Mouse (Mus musculus): Measurements from ENCODE around the gene Gm6525.

Gene Gm6525

DNA sequence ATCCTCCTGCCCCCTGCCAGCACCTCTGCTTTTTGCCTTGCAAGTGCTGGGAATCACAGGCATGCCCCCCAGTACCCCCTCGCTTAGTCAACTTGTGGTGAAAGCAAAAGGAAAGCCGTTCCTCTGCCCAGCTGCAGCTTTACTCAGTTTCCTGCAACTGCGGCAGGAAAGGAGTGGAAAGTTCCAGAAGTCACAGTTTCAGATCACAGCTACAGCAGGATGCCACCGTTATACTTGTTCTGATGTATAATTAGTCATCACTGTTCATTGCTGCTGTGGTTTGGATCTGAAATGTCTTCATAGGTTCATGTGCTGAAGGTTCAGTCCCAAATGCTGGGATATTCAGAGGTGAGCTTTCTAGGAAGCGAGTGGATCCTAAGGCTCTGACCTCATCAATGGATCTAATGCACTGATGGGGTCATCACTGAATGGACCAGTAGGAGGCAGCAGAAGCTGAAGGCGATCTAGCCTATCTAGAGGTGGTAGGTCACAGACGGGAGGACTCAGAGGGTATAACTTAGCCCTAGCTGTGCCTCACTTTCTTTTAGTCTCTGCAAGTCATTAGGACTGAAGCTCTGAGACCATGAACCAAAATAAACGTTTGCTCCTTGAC is 4.4 kb upstream of the Gm6525 start:
- DNase-seq (ENCODE audit: low read depth, low spot score): no peak

DNA sequence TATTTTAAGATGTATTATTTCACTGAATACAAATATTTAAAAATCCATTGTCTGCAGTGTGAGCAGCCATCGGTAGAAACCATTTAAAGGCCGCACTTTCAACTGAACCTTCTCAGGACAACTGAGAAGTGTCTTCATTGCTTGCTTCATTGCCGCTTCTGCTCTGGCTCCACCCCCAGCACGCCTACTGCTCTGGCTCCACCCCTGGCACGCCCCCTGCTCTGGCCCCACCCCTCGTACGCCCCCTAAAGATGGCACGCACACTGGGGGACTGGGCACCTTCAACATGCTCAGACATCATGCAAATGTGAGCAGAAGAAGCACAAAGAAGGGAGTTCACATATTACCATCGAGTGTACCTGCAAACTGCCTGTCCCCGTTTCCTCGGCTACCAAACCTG is 1.5 kb upstream of the Gm6525 start:
- no peak for DNase-seq (ENCODE audit: low read depth, low spot score)

DNA sequence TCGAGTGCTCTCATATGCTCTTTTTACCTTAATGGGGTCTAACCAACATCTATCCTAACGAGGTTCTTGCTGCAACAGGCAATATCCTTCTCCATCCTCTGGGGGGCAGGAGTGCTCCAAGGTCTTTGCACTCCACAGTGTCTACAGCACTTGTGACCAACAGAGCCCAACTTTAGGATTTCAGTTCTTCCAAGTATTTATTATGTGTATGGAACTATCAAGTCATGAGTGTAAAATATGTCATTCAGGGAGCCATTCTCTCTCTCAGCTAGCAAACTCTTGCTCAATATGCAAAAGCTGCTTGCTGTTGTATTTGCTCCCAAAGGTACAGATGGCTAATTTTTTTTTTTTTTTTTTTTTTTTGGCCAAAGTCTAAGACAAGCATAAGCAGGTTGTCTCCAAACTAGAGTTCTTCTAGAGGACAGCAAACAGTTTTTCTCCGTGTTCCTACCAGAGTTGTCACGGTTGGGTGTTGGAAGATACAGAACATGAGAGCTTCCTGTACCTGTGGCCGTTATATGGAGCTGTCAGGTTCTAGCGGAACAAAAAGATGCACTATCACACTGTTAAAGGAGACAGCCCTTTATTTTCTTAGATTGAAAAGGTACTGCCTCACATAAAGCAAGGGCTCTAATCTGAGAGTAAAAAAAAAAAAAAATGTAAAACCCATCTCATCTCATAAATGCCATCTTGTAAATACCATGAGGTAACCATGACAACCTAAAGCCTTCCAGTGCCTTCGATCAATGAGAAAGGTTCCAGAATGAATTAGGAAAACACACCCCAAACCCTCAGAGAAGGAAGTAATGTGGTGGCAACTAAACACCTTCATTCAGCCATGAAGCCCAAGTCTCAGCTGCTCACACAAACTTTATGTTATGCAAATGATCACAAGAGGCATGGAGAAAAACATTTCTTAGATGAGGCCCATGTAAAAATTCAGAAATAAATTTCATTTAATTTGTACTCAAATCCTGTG is 1.7 kb downstream of the Gm6525 start:
- no peak for DNase-seq (ENCODE audit: low read depth, low spot score)

DNA sequence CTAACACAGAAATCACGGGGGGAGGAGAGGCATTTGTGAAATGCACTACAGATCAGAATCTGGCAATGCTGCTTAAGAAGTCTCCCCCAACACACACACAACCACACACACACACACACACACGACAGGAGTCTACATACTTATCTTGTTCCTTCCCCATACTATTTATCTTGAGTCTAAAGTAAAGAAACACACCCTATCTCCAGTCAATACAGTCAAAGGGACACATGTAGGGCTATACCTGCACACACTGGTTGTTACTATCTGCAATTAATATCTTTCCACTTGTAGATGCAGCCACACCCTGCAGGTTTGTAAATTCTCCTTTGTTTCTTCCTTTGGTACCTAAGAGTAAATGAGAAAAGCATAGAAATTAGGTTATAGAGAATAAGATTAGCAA is 3.9 kb downstream of the Gm6525 start:
- DNase-seq (ENCODE audit: low read depth, low spot score): no peak

DNA sequence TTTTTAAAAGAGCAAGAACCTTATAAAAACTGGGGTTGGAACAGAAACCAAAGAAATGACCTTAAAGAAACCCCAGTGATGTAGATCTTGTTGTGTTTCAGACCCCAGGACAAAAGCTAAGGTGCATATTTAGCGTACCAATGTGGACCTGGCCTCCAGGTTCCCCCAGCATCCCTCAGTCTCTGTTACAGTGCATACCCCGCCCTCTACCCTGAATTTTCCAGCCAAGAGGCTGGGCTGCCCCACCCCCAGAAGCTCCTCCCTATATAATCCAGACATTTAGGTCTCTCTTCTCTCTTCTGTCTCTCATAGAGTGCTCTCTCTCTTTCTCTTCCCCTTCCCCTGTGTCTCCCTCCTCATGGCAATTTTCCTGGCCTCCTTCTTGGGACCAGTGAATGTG is 6.4 kb downstream of the Gm6525 start:
- no peak for DNase-seq (ENCODE audit: low read depth, low spot score)

DNA sequence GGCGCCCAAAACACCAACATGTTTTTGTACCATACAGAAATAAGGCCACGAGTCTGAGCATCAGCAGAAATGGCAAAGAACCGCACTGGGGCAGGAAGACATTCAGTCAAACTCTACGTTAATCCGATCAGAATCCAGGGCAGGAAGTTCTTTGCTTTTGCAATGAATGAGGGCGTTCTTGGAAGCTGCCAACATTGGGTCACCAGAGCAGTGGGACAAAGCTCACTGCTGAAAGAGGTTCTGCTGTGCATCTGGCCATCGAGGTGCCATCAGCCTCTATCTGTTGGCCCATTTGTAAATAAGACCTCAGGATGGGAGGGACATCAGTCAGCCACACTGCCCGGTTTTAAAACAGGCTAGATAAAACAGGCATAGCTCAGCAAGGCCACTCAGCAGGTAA is 7.2 kb downstream of the Gm6525 start:
- no peak for DNase-seq (ENCODE audit: low read depth, low spot score)

DNA sequence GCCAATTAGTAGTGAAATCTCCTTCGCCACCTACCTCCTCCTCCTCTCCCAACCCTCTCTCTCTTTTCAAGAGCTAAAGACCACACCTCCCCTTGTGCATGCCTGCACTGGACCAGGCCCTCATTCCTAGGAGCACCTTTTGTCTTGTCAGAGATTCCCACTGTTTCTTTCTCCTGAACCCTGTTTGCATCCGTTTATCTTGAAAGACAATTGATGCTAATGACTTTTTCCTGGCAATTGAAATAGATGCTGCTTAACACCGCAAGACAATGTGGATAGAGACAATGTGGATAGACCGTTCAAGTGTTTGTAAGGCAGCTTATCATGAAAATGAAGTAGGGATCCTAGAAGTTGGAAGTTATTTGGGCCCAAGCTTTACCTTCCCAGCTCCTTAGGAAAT is 7.8 kb downstream of the Gm6525 start:
- no peak for DNase-seq (ENCODE audit: low read depth, low spot score)

DNA sequence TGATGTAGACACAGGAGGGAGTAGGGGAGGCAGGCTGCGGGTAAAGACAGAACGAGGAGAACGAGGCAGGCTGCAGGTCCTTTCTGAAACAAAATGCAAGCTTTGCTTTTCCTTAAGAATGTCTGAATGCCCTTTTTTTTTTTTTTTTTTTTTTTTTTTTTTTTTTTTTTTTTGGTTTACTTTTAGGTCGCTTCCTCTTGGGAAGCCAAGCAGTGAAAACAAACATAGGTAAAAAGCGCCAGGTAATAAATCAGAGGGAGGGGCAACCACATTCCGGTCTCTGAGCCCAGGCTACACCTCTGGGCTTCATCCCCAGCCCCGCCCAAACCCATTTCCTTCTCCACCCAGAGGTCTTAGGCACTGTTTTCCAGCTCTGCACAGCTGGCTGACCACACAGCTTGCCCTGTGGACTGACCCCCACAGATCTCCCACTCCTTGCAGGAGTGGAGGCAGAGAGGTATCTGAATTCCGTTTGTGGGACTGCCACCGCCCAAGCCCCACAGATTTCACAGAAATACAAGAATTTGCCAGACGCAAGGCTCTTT is 15.8 kb downstream of the Gm6525 start:
- no peak for DNase-seq (ENCODE audit: low read depth, low spot score)

DNA sequence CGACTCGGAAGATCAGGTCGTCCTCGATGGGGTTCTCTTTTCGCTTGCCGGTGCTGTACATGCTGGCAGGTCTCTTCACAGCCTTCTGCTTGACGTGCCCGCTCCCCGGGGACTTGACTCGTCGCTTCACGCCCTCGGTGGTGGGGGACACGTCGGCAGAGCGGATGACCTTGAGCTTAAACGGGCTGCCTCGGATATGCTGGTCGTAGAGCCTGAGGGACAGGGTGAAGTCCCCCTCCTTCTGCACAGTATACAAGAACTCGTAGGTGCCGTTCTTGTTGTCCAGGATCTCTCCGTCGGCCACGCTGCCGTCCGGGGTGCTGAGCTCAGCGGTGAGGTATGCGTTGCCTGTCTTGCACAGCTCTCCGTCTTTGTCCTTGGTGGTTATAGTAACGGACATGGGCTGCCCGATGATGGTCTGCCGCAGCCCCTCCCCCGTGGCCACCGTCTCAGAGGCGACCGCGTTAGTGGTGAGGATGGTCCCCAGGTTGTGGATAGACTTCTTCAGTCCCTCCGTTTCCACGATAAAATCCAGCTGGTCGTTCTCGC is 16.7 kb downstream of the Gm6525 start:
- DNase-seq (ENCODE audit: low read depth, low spot score): no peak

DNA sequence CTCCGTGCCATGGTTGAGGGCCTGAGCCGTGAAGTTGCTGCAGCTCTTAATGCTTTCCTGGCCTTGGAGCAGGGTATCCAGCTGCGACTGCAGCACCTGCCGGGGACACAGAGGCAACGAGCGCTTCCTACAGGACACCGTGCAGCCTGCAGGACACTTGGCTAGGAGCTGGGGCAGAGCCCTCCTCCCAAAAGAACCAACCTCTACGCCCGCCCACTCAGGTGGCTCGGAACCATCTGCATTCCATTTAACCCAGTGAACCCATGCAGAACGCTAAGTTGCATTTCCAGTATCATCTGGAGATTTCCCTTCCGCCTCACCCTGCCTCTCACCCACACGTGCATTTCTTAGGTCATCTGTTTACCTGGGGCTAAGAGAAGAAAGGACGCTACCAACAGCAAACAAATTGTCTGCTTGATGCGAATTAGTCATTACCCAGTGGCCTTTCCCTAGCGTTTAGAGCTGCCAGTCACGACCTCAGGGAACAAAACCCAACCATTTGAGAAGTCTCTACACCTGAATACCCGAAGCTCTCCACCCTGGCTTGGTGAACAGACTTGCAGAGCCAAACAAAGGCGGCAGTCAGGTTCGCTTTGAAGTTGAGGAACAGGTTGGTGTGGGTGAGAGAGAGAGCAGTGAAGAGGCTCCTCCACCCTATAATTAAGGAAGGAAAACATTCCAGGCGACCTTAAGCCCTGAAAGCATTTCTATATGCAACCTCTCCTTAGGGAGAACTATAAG is 17.4 kb downstream of the Gm6525 start:
- DNase-seq (ENCODE audit: low read depth, low spot score): no peak

DNA sequence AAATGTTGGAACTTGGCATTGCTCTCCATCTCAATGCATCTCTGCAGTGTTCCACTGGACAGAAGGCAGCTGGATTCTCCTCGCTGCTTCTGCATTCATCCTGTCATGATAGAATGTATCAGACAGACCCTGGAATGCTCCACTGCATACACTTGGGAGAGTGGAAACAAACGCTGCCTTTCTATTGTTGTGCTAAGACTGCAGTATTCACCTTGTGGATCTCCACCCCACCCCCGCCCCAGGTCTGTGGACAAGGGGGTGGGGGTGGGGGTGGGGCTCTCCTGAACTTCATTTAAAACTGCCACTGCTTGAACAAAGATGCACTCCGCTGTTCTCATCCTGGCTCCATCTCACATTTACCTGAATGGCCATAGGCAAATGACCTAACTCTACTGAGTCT is 20.0 kb downstream of the Gm6525 start:
- no peak for DNase-seq (ENCODE audit: low read depth, low spot score)

DNA sequence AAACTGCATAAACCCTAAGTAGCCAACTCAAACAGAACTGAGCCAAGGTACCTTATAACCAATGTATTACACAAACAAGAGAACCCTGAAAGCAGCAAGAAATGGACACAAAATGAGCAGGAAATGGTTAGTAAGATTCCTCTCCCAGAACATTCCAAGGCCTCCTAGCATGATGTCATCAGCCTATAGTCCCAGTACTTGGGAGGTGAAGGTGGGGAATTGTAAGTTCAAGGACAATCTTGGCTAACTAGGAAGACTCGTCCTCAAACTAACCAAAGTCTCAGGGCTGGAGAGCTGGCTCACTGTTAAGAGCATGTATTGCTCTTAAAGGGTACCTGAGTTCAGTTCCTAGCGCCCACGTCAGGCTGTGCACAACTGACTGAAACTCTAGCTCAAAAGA is 24.3 kb downstream of the Gm6525 start:
- no peak for DNase-seq (ENCODE audit: low read depth, low spot score)

DNA sequence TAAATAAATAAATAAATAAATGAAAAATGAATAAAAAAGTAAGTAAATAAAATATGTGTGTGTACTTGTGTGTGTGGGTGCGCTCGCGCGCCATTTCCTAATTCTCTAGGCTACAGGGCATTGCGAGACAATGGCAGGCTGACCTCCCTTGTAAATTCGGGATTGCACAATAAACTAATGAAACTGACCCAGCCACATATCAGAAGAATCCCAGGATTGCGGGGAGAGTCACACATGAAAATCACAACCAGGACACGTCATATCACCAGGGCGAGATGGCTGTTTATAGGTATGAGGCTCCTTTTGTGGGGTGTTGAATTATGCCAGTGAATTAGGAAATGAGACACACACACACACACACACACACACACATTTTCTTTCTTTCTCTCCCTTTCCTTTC is 25.6 kb downstream of the Gm6525 start:
- DNase-seq (ENCODE audit: low read depth, low spot score): no peak

DNA sequence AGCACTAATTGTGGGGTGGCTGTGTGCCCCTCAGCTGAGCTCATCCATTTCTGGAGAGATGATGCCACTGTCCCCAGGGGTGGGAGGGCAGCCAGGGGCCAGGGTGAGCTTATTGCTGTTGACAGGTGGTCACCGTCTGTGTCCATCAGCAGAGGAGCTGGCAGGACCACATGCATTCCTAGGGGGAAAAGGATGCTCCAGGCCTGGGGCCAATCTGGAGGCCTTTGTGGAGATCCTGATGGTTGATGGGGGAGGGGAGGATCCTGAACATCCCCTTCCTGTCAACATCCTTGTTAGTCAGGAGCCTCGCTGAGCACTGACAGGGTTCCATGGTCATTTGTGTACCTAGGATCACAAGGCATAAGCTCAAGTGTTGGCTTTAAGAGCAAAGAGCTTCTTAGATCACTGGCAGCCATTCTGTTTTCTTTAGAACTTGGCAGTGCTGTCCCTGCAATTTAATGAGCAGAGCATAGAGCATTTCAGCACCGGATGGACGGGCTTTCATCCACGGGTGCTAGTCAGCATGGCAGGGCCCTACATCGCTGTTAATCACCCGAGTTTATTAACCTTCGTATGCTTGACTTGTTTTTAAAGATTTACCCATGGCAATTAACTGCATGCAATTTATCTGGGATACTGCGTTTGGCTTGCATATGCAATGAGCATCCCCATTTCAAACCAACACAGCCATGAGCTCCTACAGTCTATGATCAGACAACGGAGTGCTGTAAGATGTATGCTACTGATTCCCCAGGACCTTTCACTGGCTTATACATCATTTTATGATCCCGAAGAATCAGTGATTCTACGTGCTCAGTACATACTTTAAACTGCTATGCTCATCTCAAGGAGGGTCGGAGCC is 26.9 kb downstream of the Gm6525 start:
- DNase-seq (ENCODE audit: low read depth, low spot score): no peak

DNA sequence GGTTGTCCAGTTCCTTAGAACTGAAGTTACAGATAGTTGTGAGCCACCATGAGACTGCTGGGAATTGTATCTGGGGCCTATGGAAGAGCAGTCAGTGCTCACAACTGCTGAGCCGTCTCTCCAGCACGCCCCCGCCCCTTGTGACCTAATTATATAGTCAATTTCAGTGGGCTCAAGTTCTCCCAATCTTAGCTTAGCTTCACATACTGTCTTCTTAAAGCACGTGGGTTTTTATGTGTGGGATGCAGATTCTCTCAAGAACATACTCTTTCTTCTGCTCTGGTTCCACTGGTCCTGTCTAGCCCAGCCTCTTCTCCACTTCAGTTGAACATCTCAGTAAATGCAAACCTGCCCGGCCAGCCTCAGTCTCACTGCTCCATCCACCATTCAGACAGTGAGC is 30.7 kb downstream of the Gm6525 start:
- DNase-seq (ENCODE audit: low read depth, low spot score): no peak

DNA sequence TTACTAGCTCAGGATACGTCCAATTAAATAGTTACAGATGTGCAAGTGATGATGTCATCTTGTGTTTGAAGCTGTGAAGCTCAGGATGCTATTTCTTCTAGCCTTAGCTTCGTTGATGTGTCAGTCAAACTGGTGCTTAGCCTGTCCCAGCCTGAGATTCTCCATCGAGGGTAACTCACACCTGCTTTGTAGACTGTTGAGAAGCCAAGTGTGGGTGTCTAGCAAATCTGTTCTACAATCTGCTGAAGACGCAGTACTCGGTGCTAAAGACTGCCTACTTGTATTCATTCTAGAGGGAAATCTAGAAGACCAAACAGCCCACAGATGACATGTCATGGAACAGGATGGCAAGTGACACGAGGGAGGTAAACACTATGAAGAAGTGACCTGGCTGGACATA is 31.7 kb downstream of the Gm6525 start:
- no peak for DNase-seq (ENCODE audit: low read depth, low spot score)

DNA sequence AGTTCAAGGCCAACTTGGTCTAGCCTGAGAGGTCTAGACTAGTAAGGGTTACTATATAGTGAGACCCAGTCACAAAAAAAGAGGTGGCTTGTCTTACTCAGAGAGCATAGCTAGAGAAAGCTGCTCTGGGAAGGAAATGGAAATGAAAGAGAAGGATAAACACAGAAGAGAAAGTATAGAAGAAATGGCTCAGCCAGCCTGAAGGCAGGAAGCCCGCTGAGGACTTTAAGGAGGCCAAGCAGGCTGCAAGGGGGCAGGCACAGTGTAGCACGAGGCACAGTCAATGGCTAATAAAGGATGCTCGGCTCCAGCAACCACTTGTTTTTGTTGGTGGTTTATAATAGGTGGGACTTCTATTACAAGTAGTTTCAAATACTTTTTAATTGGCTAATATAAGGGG is 32.2 kb downstream of the Gm6525 start:
- no peak for DNase-seq (ENCODE audit: low read depth, low spot score)

DNA sequence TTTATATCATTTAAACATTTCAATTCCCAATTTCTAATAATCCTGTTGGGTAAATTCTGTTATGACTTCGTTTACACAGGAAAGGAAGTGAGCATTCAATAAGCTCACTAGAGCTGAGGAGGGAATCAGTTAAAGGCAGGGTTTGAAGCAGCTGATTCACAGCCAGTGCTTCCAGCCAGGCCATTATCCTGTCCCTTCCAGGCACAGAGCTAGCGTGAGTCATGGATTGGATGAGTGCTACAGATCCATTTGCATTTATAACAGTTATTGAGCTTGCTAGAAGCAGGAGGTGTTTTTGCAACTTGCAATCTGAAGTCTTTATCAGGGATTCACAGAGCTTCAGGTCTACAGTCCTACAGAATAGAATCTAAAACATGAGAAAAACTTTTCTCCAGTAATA is 33.5 kb downstream of the Gm6525 start:
- DNase-seq (ENCODE audit: low read depth, low spot score): no peak

DNA sequence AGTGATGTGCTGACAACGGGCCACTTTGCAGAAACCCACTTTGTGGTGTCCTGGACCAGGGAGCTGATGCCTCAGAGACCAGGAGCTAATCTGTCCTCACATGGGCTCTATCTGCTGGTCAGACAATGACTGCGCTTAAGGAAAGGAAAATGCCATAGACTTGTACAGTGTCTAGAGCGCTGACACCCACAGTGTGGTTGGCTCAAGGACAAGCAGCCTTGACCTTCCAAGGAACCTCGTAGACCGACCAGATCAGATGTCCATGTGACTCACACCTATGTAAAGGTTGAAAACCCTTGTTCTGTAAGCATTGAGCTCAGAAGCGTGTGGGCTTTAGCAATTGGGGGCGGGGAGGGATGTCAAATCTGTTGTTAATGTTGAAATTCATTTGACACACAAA is 34.6 kb downstream of the Gm6525 start:
- no peak for DNase-seq (ENCODE audit: low read depth, low spot score)

DNA sequence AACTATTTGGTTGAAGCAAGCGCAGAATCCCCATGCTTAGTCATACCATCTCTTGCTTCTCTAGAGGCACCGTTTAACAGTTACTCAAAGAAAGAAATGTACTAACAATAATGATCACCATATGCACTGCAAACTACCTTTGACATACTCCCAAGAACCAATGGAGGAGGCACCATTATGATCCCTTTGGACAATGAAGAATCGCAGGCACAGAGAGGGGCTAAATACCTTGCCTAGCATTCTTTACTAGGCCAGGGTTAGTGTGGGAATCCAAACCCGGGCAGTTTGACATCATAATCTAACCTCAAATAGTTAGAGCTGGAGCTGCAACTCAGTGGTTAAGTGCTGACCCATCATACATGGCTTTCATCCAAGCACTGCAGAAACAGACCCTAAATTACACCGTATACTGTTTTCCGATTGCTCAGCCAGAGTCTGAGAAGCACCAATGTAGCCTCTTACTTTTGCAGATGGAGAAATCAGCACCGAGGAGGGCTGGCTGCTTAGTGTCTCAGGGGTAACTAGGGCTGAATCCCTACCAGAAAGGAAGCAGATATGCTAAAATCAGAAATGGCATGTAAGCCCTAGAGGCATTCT is 35.1 kb downstream of the Gm6525 start:
- DNase-seq (ENCODE audit: low read depth, low spot score): no peak

All from c-Kit-negative CD71-positive TER-119-positive erythroid progenitor cells, embryonic 14.5 days (primary cell).